Mouse (Mus musculus) kidney, embryonic 15.5 days (tissue): ENCODE results near the gene Tmem132a. TPM values are rescaled to one million over a fixed set of nuclear protein-coding genes. Genes with fewer than 3 reads are reported as not detected.

Experiments
- ATAC-seq: fragments of 200-750 bp; cut with Nextera tagmentation; replicated peaks from 2 replicates; pipeline ENCODE4 v1.8.0; 2017; ENCODE audit warnings: moderate TSS enrichment; ENCODE audit not compliant: low FRiP score
- H3K27ac ChIP-seq: fragments of 300-500 bp; sonication (generic); 2 replicates; pipeline ENCODE4 v1.5.1; 2015; ENCODE audit warnings: mild to moderate bottlenecking, inconsistent platforms
- H3K27me3 ChIP-seq: fragments of 300-500 bp; sonication (generic); 2 replicates; pipeline ENCODE4 v1.6.1; 2015; ENCODE audit warnings: inconsistent platforms
- H3K36me3 ChIP-seq: fragments of 300-500 bp; sonication (generic); 2 replicates; pipeline ENCODE4 v1.6.1; 2015; ENCODE audit warnings: inconsistent platforms
- H3K4me1 ChIP-seq: fragments of 300-500 bp; sonication (generic); 2 replicates; pipeline ENCODE4 v1.6.1; 2015; ENCODE audit warnings: inconsistent platforms
- H3K4me2 ChIP-seq: fragments of 300-500 bp; sonication (generic); 2 replicates; pipeline ENCODE4 v1.6.1; 2015; ENCODE audit warnings: moderate library complexity, mild to moderate bottlenecking, inconsistent platforms
- H3K4me3 ChIP-seq: fragments of 300-500 bp; sonication (generic); replicated peaks from 2 replicates; pipeline ENCODE4 v1.5.1; 2015; ENCODE audit warnings: mild to moderate bottlenecking, inconsistent platforms
- H3K9ac ChIP-seq: fragments of 300-500 bp; sonication (generic); 2 replicates; pipeline ENCODE4 v1.6.1; 2015; ENCODE audit warnings: mild to moderate bottlenecking, inconsistent platforms
- H3K9me3 ChIP-seq: fragments of 300-500 bp; sonication (generic); replicated peaks from 2 replicates; pipeline ENCODE4 v1.6.1; 2016; ENCODE audit warnings: inconsistent platforms
- WGBS: fragments of 180-500 bp; shearing (Covaris S2); methylation state at CpG from one replicate; pipeline ENCODE4 v1.1.7; 2015; ENCODE audit warnings: mixed read lengths; 5-methylcytosine and 5-hydroxymethylcytosine counted together
- polyA plus RNA-seq: library from polyadenylated mRNA; unstranded; fragments of >200 nt; fragmentation: Nextera tagmentation; extraction: Ambion mirVana; gene quantifications from 2 replicates; pipeline ENCODE4 v1.2.1, GENCODE M21; 2015

Gene Tmem132a
- polyA plus RNA-seq, 1 experiment from 2014 or later, result 89.7 TPM

DNA sequence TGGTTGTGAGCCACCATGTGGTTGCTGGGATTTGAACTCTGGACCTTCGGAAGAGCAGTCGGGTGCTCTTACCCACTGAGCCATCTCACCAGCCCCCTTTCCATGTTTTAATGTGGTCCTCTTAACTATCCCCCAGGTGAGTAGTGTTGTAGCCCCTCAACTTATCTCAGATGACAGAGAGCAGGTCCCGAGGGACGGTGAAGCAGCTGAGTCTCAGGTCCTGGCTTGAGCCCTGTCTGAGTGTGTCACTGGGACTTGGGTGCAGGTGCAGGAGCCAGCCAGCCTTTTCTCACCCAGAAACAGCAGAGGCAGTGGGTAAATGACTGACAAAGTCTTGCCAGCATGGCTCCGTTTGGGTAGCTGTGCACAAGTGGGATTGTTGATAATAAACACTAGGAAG, 25.5 kb downstream of the Tmem132a start:
- Histone ChIP-seq H3K4me1 (peaks cover 28% of the 10 kb centered on the region), H3K4me3 (no peak overlapping the region), H3K27ac (no peak overlapping the region), H3K9ac (no peak overlapping the region), H3K27me3 (peaks cover 4% of the 10 kb centered on the region; the same call in 1 of the 2 replicates), H3K9me3 (no peaks in the 10 kb centered on the region), H3K4me2 (no peak overlapping the region), H3K36me3 (no peaks in the 10 kb centered on the region)
- no peak for ATAC-seq
- WGBS, result 87% methylated on average over 5 of the region's 5 CpGs

DNA sequence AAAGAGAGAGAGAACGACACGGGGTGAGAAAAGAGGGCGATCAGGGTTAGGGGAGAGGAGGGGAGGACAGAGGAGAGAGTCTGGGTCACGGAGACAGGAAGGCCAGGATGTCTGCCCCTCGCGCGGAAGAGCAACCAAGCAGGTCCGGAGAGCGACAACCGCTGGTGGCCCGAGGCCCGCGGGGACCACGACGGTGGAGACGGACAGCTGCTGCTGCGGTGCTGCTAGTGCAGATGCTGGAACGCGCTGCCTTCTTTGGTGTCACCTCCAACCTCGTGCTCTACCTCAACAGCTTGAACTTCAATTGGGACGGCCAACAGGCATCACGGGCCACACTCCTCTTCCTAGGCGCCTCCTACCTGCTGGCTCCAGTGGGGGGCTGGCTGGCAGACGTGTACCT, 26.8 kb downstream of the Tmem132a start:
- Histone ChIP-seq H3K9ac (no peak overlapping the region), H3K9me3 (no peaks in the 10 kb centered on the region), H3K4me2 (peak overlapping the region; percentile 41), H3K4me1 (peaks cover 28% of the 10 kb centered on the region), H3K36me3 (no peaks in the 10 kb centered on the region), H3K27ac (no peak overlapping the region), H3K27me3 (peaks cover 4% of the 10 kb centered on the region; the same call in 1 of the 2 replicates), H3K4me3 (0 out of 2 replicates have a peak overlapping the region, but pooled peaks have one; percentile 3)
- 30% methylated on average over 24 of the region's 24 CpGs for WGBS
- ATAC-seq, result peak; percentile 62

DNA sequence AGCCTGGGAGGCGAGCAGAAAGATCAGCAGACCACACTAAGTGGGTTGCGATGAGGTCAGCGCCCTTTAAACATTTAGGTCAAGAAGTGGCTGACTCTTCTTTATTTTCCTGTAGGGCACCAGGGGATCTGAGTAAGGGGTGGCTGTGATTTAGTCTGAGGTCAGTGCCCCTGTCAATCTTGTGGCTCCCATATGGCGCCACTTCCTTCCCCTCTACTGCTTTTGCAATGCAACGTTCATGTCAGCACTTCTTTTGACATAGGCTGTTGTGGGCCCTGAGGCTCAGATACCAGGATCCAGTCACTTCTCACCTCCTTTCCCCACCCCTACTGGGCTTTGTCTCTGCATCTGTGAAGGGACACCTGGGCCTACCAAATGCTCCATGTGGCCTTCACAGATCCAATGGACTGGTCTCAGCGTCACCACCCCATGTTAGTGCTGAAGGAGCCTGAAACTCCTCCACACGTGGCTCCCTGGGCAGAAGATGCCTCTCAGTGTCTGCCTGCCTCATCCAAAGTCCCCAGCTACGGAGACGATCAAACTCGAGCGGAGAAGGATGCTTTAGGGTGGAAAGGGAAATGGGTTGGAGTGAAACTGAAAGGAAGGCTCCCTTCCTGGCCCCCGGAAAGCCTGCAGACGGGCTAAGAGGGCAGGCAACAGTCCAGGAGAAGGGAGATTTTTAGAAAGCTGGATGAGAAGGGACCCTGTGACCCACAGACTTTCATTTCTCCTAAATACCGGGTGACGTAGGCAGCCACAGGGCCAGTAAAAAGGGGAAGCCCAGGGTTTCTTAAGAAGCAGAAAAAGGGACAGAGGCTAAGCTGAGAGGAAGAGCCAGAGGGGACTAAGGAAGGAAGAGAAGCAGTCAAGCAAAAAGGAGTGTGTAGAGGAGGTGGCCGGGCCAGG, 27.8 kb downstream of the Tmem132a start:
- Histone ChIP-seq H3K27me3 (peaks cover 4% of the 10 kb centered on the region; the same call in 1 of the 2 replicates), H3K9ac (no peak overlapping the region), H3K27ac (peak overlapping the region; percentile 19; the same call in 1 of the 2 replicates), H3K4me3 (no peak overlapping the region), H3K9me3 (no peaks in the 10 kb centered on the region), H3K36me3 (no peaks in the 10 kb centered on the region), H3K4me1 (peaks cover 20% of the 10 kb centered on the region), H3K4me2 (peak overlapping the region; percentile 41; the same call in 1 of the 2 replicates)
- WGBS, result 46% methylated on average over 16 of the region's 16 CpGs
- ATAC-seq, result peak; percentile 8; the same call in 1 of the 2 replicates

DNA sequence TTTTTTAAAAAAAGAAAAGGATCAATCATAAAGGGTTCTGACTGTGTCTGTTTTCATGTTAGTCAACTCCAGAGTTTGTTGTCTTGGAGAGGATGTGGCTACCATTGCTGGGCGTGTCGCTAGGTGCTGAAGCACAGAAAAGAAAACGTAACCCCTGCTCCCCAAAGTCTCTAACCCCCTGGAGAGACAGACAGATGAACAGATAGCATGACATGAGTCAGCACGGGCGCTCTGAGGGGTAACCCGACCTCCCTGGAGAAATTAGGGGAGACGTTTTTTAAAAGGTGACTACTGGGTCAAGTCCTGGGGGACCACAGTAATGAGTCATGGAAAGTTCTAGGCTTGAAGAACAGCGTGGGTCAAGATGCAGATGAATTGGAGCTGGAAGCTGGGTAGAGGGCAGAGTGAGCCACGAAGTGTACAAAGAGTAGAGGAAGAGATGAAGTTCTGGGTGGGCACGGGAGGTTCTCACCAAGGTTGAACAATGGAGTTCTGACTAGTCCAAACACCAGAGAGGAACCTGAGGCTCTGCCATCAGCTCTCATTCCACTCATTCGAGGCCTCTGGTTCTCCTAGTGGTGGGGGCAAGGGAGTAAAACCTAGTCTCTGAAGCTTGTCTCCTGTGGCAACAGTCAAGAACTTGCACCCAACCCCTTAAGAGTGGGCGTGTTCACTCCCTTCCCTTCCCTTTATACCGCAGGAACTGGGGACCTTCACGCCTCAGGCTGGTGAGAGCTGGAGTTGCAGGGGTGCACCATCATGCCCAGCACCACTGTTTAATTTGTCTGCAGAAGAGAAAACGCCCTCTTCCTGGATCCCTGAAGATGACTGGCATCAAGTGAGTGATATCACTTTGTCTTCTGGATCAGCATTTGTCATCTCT, 30.5 kb downstream of the Tmem132a start, which contains the start of gene Slc15a3:
Gene Slc15a3 (plus strand): TSS at position 718 of the 883 bp plus-strand sequence.
- WGBS, result 70% methylated on average over 15 of the region's 15 CpGs
- ATAC-seq, result no peak

DNA sequence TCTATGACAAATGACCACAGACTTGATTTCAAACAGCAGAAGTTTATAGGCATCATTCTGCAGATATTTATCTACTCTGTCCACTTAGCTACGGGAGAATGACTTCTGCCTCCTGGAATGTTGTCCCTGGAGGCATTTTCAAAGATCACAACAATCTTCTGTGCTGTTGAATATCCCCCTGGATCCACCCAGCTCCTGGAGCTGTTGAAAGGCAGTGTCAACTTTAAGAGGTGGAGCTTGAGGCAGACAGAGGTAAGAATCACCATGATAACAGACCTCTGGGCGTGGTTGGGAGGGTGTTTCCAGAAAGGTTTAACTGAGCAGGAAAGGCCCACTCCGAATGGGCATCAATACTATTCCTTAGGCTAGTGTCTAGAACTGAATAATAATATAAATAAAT, 34.1 kb downstream of the Tmem132a start:
- no peak overlapping the region for H3K4me2 ChIP-seq
- WGBS, result 61% methylated on average over 3 of the region's 3 CpGs
- no peak overlapping the region for H3K9ac ChIP-seq
- no peak overlapping the region for H3K4me3 ChIP-seq
- ATAC-seq, result no peak
- no peak overlapping the region for H3K27ac ChIP-seq
- H3K36me3 ChIP-seq, result no peaks in the 10 kb centered on the region
- H3K27me3 ChIP-seq, result no peaks in the 10 kb centered on the region
- no peaks in the 10 kb centered on the region for H3K4me1 ChIP-seq
- H3K9me3 ChIP-seq, result no peaks in the 10 kb centered on the region

More for the DNA sequence above, 30.5 kb downstream of the Tmem132a start, which contains the start of gene Slc15a3:
- no peak within 1 kb of the TSS for H3K4me3 ChIP-seq
- no peak within 1 kb of the TSS for H3K9ac ChIP-seq
- H3K27ac ChIP-seq, result no peak within 1 kb of the TSS
- no peaks in the 10 kb centered on the region for H3K36me3 ChIP-seq
- H3K27me3 ChIP-seq, result peaks cover 4% of the 10 kb centered on the region; the same call in 1 of the 2 replicates
- H3K4me2 ChIP-seq, result no peak within 1 kb of the TSS
- no peaks in the 10 kb centered on the region for H3K9me3 ChIP-seq
- H3K4me1 ChIP-seq, result peaks cover 17% of the 10 kb centered on the region

DNA sequence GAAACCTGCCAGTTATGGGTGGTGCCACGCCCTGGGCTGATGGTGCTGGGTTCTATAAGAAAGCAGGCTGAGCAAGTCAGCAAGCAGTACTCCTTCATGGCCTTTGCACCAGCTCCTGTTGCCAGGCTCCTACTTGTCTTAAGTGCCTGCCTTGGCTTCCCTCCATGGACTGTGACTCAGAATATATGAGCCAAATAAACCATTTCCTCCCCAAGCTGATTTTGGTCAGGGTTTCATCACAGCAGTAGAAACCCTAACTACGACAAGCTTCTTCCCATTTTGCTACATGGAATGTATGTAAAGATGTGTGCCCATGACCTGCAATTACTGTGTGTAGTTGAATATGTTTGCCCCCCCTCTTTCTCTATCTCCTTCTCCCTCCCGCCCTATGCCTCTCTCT, 36.1 kb downstream of the Tmem132a start:
- H3K4me1 ChIP-seq, result no peaks in the 10 kb centered on the region
- H3K36me3 ChIP-seq, result no peaks in the 10 kb centered on the region
- no peak for ATAC-seq
- H3K9ac ChIP-seq, result no peak overlapping the region
- no peak overlapping the region for H3K4me3 ChIP-seq
- H3K9me3 ChIP-seq, result no peaks in the 10 kb centered on the region
- WGBS, result 81% methylated on average over 3 of the region's 3 CpGs
- no peak overlapping the region for H3K27ac ChIP-seq
- no peak overlapping the region for H3K4me2 ChIP-seq
- no peaks in the 10 kb centered on the region for H3K27me3 ChIP-seq

DNA sequence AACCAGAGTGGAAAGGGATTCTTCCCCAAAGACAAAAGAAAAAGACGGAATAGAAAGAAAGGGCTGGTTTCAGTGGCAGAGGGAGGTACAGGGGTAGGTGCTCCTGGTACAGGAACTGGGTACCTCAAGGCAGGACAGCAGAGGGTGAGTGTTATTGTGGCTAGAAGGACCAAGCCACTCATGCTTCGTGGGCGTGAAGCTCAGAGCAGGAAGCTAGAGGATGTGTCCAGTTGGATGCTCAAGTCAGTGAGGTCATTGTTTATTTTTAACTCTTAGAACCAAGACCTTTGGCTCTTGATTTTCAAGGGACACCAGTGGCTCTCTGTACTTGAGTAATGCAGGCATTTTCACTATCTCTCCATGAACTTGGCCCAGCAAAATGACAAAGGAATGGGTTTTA, 37.7 kb downstream of the Tmem132a start:
- Histone ChIP-seq H3K27me3 (no peaks in the 10 kb centered on the region), H3K9ac (no peak overlapping the region), H3K9me3 (no peaks in the 10 kb centered on the region), H3K4me1 (no peaks in the 10 kb centered on the region), H3K27ac (no peak overlapping the region), H3K4me2 (no peak overlapping the region), H3K4me3 (no peak overlapping the region), H3K36me3 (no peaks in the 10 kb centered on the region)
- 75% methylated on average over 3 of the region's 3 CpGs for WGBS
- no peak for ATAC-seq

DNA sequence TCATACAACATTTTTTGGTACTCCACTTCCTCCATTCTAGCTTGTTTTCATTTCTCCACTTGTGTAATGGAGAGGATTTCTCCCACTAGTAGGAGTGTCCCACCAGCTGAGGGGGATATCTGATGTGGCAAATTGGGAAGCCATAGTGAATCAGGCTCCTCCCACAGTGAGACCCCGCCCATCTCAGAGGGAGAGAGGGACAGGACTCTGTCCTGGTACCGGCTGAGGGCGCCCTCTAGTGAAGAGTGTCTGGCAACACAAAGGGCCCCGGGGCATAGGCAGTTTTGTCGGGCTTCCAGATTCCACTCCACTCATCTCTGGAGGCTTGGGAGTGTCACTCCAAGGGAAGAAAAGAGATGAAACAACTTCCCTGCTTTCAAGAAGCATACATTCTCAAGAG, 38.3 kb downstream of the Tmem132a start:
- no peak overlapping the region for H3K4me2 ChIP-seq
- no peak overlapping the region for H3K9ac ChIP-seq
- H3K27me3 ChIP-seq, result no peaks in the 10 kb centered on the region
- no peak overlapping the region for H3K4me3 ChIP-seq
- no peaks in the 10 kb centered on the region for H3K4me1 ChIP-seq
- WGBS, result 8% methylated on average over 5 of the region's 5 CpGs
- no peaks in the 10 kb centered on the region for H3K9me3 ChIP-seq
- H3K36me3 ChIP-seq, result no peaks in the 10 kb centered on the region
- peak; percentile 80 for ATAC-seq
- H3K27ac ChIP-seq, result no peak overlapping the region

DNA sequence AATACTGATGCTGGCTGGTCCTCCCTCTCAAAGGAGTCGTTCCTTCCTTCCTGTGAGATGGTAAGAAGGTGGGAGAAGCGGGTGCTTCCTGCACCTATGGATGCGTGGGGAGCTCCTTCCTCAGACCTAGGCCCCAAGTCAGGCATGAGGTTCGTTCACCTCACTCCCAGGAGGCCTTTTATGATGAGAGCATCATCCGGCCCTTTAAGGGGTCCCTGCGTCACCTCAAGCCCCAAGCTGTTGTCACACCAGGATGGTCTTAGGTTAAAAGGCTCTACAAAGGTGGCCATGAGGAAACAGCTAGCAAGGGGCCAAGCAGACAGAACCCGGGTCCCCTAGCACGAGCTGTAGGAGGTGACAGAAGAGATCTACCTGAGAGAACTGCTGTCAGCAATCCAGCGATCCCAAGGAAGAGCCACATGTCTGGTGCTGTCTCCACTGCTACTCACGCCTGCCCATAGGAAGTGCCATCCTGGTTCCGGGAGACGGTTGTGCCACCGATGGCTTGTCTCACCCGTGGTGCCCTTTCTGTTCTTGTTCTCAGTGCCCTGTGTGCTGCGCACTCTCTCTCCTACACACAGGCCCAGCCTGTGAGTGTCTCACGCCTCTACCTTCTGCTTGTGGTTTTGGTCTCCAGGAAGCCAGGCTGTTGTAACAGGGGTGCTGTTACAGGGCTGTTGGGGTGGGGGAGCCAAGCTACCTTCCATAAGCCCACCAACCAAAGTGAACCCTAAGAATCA, 40.1 kb downstream of the Tmem132a start, which contains the start of gene Cd6:
Gene Cd6 (minus strand): TSS at position 623 of the 740 bp plus-strand sequence.
- Histone ChIP-seq H3K9ac (no peak within 1 kb of the TSS), H3K27ac (no peak within 1 kb of the TSS), H3K4me1 (no peaks in the 10 kb centered on the region), H3K4me3 (no peak within 1 kb of the TSS), H3K36me3 (no peaks in the 10 kb centered on the region), H3K27me3 (no peaks in the 10 kb centered on the region), H3K4me2 (no peak within 1 kb of the TSS), H3K9me3 (no peaks in the 10 kb centered on the region)
- no peak for ATAC-seq
- 92% methylated on average over 16 of the region's 16 CpGs for WGBS

DNA sequence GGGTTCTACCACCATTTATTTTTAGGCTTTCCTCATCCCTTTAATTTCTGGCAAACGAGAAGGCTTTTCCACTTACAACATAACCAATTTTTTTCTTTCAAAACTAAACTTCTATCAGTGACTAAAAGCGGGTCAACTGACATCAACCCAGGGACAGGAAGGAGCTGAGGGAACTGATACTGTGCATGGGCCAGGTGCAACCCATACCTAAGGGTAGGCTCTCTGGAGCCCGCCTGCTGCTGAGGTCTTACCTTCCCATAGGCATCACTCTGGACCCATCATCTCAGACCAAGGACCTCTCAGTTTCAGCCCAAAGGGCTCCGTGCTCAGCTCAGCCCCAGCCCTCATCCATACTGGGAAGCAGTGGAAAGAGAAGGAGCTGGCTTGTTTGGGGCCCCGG, 41.4 kb downstream of the Tmem132a start:
- WGBS, result 89% methylated on average over 5 of the region's 5 CpGs

DNA sequence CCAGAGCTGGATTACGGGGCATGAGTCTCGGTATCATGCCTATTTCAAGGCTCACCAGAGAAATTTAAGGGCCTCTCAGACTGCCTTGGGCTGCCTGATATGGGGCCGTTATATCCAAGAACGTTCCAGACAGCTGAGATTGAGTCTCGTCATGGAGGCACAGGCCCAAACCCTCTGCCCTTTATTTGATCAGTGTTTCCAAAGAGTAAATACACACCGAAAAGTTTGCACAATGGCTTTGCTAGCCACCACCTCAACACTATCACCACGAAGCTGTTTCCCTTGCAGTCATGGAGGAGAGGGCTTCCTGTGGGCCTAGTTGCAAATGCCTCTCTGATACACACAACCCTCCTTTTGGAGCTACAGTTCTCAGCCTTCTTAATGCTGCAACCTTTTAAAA, 45.7 kb downstream of the Tmem132a start:
- ATAC-seq, result no peak
- Histone ChIP-seq H3K9me3 (no peaks in the 10 kb centered on the region), H3K9ac (no peak overlapping the region), H3K27me3 (no peaks in the 10 kb centered on the region), H3K4me3 (no peak overlapping the region), H3K36me3 (no peaks in the 10 kb centered on the region), H3K4me2 (no peak overlapping the region), H3K27ac (no peak overlapping the region), H3K4me1 (no peaks in the 10 kb centered on the region)
- 88% methylated on average over 7 of the region's 7 CpGs for WGBS

More for the DNA sequence above, 41.4 kb downstream of the Tmem132a start:
- Histone ChIP-seq H3K4me1 (no peaks in the 10 kb centered on the region), H3K4me2 (no peak overlapping the region), H3K4me3 (no peak overlapping the region), H3K27ac (no peak overlapping the region), H3K36me3 (no peaks in the 10 kb centered on the region), H3K9ac (no peak overlapping the region), H3K27me3 (no peaks in the 10 kb centered on the region), H3K9me3 (no peaks in the 10 kb centered on the region)
- no peak for ATAC-seq
